In genomic region chr2:33282877-33283276, GRCm38 (mm10) we compare ENCODE assay signal across 9 mouse cellular contexts.
DNase-seq lines count a peak whose midpoint lies in the region; ATAC-seq and TF ChIP-seq lines count a peak whose summit lies in the region.
"Had no signal": no experiment of that assay in that cellular context is flagged by ENCODE, and none has a peak within 500 bp of the region (broad histone marks: within the 10 kb centered on the region; RNA-seq: fewer than 3 reads in every experiment).

No protein-coding gene starts in this region.

- H3K27me3 ChIP-seq in heart, embryonic 14.5 days (ENCODE audit: control insufficient read depth, insufficient read depth, low read length), result no peaks in the 10 kb centered on the region
- H3K27me3 ChIP-seq in lung, postnatal 0 days (replicated peaks; ENCODE audit: insufficient read depth, low read length), result no peaks in the 10 kb centered on the region

- 0 out of 2 replicates have a peak, but pooled peaks cover 5% of the 10 kb centered on the region for H3K9me3 ChIP-seq in heart, embryonic 14.5 days (ENCODE audit: control insufficient read depth, low read length)
- H3K9me3 ChIP-seq in lung, postnatal 0 days (ENCODE audit: low read length), result no peaks in the 10 kb centered on the region; the same call in 1 of the 2 replicates

- H3K4me3 ChIP-seq in heart, embryonic 14.5 days (ENCODE audit: control insufficient read depth in 1 of 2, insufficient read depth in 1 of 2, low read depth in 1 of 2, low read length in 2 of 2), result no peak overlapping the region
- H3K4me3 ChIP-seq in lung, postnatal 0 days (ENCODE audit: low read depth, low read length), result no peak overlapping the region
- H3K4me3 ChIP-seq: erythroblast, embryonic 14.5 days had no signal

- peak; percentile 25 for DNase-seq in layer of hippocampus, adult 9-11 months
- no peak for DNase-seq in layer of hippocampus, adult 9-10 months (ENCODE audit: low spot score)
- DNase-seq in lung, postnatal 0 days (ENCODE audit: low spot score), result peak; percentile 58
- no peak for DNase-seq in thymus, postnatal 4 days
- DNase-seq in c-Kit-positive CD71-positive TER-119-positive erythroid progenitor cells, embryonic 14.5 days (ENCODE audit: low spot score), result no peak
- no peak for DNase-seq in frontal cortex, adult 2 months (ENCODE audit: extremely low spot score in 1 of 2, low spot score in 1 of 2)

- no peak for TF ChIP-seq EP300 in lung, postnatal 0 days (IDR thresholded peaks at IDR 0.05)

- no peak for TF ChIP-seq CTCF in lung, postnatal 0 days (IDR thresholded peaks at IDR 0.05)

- 0 out of 4 replicates have a peak overlapping the region, but pooled peaks of 1 of the 2 experiments have one; percentile 29 for H3K27ac ChIP-seq in heart, embryonic 14.5 days (replicated peaks in 1 of 2; ENCODE audit: control insufficient read depth in 1 of 2, insufficient read depth in 1 of 2, low read depth in 2 of 2, low read length in 2 of 2)
- H3K27ac ChIP-seq in lung, postnatal 0 days (ENCODE audit: low read length), result peak overlapping the region; percentile 64

- no peak overlapping the region for H3K4me2 ChIP-seq in heart, embryonic 14.5 days (ENCODE audit: low read length)
- H3K4me2 ChIP-seq in lung, postnatal 0 days (replicated peaks; ENCODE audit: low read depth, low read length), result no peak overlapping the region

- H3K36me3 ChIP-seq in heart, embryonic 14.5 days (ENCODE audit: control insufficient read depth, insufficient read depth, low read length), result no peaks in the 10 kb centered on the region
- H3K36me3 ChIP-seq in lung, postnatal 0 days (ENCODE audit: insufficient read depth, low read length), result no peaks in the 10 kb centered on the region

- ATAC-seq in cerebellum, adult (ENCODE audit: insufficient number of reproducible peaks, low FRiP score, low TSS enrichment), result peak; percentile 85
- 0 out of 2 replicates have a peak, but pooled peaks have one; percentile 40 for ATAC-seq in heart, embryonic 14.5 days (ENCODE audit: insufficient number of reproducible peaks, insufficient read depth, low FRiP score, low read depth)
- ATAC-seq in lung, postnatal 0 days, result peak; percentile 60

- peaks cover 3 to 8% of the 10 kb centered on the region in 2 experiments; a peak in 3 of 4 replicates for H3K4me1 ChIP-seq in heart, embryonic 14.5 days (ENCODE audit: control insufficient read depth in 2 of 2, insufficient read depth in 2 of 2, low read length in 2 of 2)
- peaks cover 6% of the 10 kb centered on the region; the same call in 1 of the 2 replicates for H3K4me1 ChIP-seq in lung, postnatal 0 days (ENCODE audit: insufficient read depth, low read depth, low read length)

- WGBS in heart, embryonic 14.5 days, result 28% methylated on average over 4 of the region's 4 CpGs
- WGBS in lung, postnatal 0 days, result 35% methylated on average over 4 of the region's 4 CpGs

- no peak overlapping the region for H3K9ac ChIP-seq in heart, embryonic 14.5 days (ENCODE audit: low read length)
- no peak overlapping the region for H3K9ac ChIP-seq in lung, postnatal 0 days (replicated peaks; ENCODE audit: low read depth)

Comparison
In these comparisons a context has a peak if more than half of its experiments do, and no peak if none do; other contexts are left out.
1. DNase-seq: peak in layer of hippocampus, adult 9-11 months (single experiment) and lung, postnatal 0 days (single experiment); none in layer of hippocampus, adult 9-10 months (single experiment), thymus, postnatal 4 days (single experiment), c-Kit-positive CD71-positive TER-119-positive erythroid progenitor cells, embryonic 14.5 days (single experiment) and frontal cortex, adult 2 months (0 of 2).
2. Peak in every context shown above with its lines, with median percentiles within 50 percentile points of each other: ATAC-seq.